Mouse (Mus musculus): ENCODE results near the gene Msantd1.
A peak's percentile ranks its signal among the peaks of the same experiment; 100 is the strongest.

Gene Msantd1

GRCm38 (mm10) chr5:34927648-34928047 is 19.8 kb downstream of the Msantd1 start:
- no peak for DNase-seq

GRCm38 (mm10) chr5:34930151-34930975 is 22.6 kb downstream of the Msantd1 start:
- no peak for DNase-seq

DNA sequence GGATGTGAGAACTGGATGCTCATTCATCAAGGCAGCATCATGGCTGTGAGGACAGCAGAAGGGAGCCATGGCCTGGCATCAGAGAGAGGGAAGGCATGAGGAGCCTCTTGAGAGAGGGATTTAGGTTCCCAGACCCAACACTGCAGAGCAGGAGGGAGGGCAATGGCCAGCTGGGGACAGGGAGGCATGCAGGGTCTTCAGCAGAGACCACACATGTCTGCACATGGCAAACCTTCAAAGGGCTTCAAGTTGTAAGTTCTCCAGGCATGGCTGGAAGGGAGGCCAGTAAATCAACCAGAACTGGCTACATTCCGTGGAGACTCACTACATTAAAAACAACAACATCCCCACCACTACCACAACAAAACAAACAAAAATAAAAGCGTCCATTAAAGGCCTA is 23.3 kb downstream of the Msantd1 start:
- DNase-seq = no peak

DNA sequence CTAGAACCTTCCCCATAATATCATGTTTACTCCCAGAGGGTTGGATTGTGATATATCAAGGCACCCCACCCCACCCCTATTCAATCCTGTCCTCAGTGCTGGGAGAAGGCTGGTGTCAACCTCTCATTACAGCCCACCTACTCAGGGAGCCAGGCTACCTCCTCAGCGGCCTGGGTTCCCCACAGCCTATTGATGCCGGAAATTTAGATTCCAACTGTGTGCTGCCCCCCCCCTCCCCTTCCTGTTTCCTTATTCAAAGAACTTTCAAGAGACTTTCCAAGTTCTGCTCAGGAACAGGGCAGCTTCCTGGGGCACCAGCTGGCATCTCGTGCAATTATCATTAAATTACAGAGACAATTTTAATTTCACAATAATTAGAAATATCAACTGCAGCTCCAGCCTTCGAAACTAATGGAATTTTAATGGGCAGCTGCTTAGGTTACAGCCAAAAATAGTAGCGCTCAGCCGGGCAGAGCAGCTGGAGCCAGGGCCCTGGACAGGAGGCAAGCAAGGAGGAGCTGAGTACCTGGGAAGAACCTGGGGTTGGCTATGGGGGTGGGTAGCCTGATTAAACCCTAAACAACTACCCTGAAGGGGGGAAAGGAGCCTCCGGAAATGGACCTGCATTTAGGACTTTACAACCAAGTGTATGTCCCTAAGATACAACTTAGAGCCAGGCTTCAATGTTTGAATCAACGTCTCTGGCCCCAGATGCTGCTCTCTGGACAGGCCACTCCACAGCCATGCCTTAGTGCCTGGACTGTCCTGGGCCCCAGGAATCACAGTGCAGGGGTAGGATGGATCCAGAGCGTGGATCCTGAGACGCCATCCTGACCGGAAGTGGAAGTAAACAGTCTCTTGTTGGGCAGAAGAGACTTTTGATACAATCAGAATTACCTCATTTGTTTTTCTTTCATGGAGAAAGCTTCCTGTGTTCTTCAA is 24.0 kb downstream of the Msantd1 start:
- DNase-seq = peak; percentile 40

- DNase-seq = no peak
These were observed 24.6 kb downstream of the Msantd1 start for GRCm38 (mm10) chr5:34932458-34932806.

DNA sequence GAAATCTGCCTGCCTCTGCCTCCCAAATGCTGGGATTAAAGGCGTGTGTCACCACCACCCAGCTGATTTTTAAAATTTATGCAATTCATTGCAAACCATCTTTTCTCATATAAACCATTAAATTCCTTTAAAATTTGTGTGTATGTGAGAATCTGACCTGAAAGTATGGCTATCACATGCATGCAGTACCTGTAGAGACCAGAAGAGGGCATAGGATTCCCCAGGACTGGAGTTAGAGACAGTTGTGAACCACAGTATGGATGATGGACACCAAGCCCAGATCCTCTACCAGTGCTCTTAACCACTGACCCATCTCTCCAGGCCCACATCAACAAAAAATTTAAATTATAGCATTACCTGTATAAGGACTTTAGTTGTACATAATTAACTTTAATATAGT is 25.6 kb downstream of the Msantd1 start:
- no peak for DNase-seq

GRCm38 (mm10) chr5:34941710-34942470 is 34.1 kb downstream of the Msantd1 start:
- DNase-seq = no peak

- no peak for DNase-seq
These were observed 35.6 kb downstream of the Msantd1 start for GRCm38 (mm10) chr5:34943428-34943827.

GRCm38 (mm10) chr5:34948861-34949760 is 41.3 kb downstream of the Msantd1 start, which contains the start of gene Rgs12:
Rgs12 (plus strand) TSS chr5:34949445.
- DNase-seq = peak; percentile 95

DNA sequence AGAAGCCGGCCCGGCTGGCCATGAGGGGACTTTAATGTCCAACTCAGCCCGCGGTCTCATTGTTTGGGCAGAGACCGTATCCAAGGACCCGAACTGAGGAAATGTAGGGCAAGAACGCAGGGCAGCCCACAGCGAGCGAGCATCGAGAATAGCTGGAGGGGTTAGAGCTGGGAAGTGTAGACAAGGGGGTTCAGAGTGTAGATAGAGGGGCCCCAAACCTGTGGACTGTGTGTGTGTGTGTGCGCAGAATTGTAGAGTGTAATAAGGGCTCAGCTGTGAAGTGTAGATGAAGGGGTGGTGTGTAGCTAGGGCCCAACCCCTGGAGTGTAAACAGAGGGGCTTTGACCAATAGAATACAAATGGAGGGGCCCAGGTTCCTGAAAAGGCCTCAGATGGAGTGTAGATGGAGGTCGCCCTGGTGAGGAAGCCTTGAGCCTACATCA is 42.0 kb downstream of the Msantd1 start:
- DNase-seq = no peak

DNA sequence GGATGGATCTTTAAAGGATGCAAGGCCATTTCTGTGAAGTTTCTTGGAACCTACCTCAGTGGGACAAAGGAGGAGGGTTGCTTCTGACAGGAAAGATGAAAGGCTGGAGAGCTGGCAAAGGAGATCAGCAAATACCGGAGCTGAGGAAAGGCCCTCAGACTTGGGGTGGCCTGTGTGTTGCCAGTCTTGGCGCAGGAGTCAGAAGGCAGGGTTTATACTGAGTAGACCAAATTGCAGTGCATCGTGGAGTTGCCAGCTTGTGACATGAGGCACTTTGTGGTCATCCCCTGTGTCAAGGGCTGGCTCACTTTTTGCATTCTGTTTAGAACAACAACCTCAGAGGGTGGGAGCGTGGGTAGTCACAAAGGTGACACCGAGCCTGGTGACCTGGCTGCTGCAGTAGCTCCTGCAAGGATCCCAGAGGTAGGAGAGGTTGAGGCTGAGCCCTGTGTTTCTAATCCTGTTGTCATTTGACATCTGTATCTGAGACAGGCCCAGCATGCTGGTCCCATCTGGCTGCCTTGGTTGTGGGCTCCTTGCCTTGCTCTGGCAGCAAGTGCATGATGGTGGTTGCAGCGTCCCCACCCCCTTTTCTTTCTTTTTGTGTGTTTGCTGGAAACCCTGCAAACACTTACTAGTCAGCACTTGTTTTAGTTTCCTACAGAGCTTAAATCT is 42.8 kb downstream of the Msantd1 start:
- DNase-seq = peak; percentile 25

GRCm38 (mm10) chr5:34951161-34951834 is 43.5 kb downstream of the Msantd1 start:
- DNase-seq = peak; percentile 70

- DNase-seq = no peak
These were observed 46.7 kb downstream of the Msantd1 start for GRCm38 (mm10) chr5:34954508-34954907.

DNA sequence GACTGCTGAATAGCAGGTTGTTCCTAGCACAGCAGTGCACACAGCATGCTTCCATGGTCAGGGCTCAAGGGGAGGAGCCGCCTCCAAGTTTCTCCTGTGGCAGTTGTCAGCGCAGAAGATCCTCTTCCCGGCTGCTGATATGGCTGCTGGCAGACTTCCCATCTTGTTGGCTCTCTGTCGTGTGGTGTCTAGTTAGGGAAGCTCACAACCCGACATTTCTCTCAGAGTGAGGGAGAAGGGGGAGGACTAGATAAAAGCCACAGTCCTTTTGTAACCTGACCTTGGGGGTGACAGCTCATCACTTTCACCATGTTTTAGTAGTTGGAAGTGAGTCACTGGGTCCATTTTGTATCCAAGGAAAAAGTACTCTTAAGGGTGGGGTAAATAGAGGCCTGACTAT is 47.8 kb downstream of the Msantd1 start:
- peak; percentile 72 for DNase-seq

- DNase-seq = no peak
These were observed 48.3 kb downstream of the Msantd1 start for GRCm38 (mm10) chr5:34956151-34956550.

DNA sequence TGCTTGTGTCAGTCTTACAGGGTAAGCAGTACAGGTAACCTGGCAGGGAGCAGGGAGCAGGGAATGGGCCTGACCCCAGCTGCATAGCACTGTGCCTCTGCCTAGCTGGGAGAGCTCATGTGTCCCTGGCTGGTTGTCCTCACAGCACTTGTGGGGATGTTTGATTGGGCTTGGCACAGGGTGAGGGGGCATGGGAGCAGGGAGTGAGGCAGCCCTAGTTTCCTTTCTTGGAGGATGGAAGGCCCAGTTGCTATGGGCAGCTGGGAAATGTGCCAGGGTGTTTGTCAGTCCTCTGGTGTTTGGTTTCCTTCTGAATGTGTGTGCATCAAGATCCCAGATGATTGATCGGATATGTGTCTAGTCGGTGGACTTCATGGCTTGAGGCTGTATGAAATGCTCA is 49.2 kb downstream of the Msantd1 start:
- DNase-seq = peak; percentile 37

GRCm38 (mm10) chr5:34960021-34960420 is 52.2 kb downstream of the Msantd1 start:
- no peak for DNase-seq

DNA sequence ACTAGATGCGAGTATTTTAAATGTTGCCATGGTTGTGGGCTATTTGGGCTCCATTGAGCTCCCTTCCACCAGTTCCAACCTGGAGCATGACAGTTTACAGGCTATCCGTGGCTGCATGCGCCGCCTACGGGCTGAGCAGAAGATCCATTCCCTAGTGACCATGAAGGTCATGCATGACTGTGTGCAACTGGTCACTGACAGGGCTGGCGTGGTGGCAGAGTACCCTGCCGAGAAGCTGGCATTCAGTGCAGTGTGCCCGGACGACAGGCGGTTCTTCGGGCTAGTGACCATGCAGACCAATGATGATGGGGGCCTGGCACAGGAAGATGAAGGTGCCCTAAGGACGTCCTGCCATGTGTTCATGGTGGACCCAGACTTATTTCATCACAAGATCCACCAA is 57.7 kb downstream of the Msantd1 start:
- no peak for DNase-seq

- peak; percentile 59 for DNase-seq
These were observed 60.6 kb downstream of the Msantd1 start for GRCm38 (mm10) chr5:34968386-34968785.

GRCm38 (mm10) chr5:34972471-34972870 is 64.7 kb downstream of the Msantd1 start:
- DNase-seq = no peak

All from kidney, postnatal 10 days (tissue).